Mouse (Mus musculus) midbrain, embryonic 10.5 days (tissue): ENCODE measurements at regions not wholly inside any gene's neighbourhood (a gene's known extent, or its start where the extent isn't known, plus 50 kb on each side); places are given as distances from the start of the nearest gene placed in this dataset.

ENCODE experiments used
- DNase-seq: peaks from one replicate; pipeline ENCODE4 v3.0.0-alpha.2; 2017; ENCODE audit warnings: low spot score
- H3K27ac ChIP-seq: fragments of 300-500 bp; sonication (generic); replicated peaks from 2 replicates; pipeline ENCODE4 v1.5.1; 2016; ENCODE audit warnings: mild to moderate bottlenecking
- H3K27me3 ChIP-seq: fragments of 300-500 bp; sonication (generic); 2 replicates; pipeline ENCODE4 v1.6.1; 2016; ENCODE audit warnings: low read depth, mild to moderate bottlenecking; ENCODE audit not compliant: poor library complexity, severe bottlenecking
- H3K36me3 ChIP-seq: fragments of 300-500 bp; sonication (generic); 2 replicates; pipeline ENCODE4 v1.6.1; 2016; ENCODE audit warnings: mild to moderate bottlenecking, moderate library complexity
- H3K4me1 ChIP-seq: fragments of 300-500 bp; sonication (generic); 2 replicates; pipeline ENCODE4 v1.6.1; 2016
- H3K4me3 ChIP-seq: fragments of 300-500 bp; sonication (generic); 2 replicates; pipeline ENCODE4 v1.5.1; 2016; ENCODE audit warnings: mild to moderate bottlenecking, moderate library complexity
- H3K9me3 ChIP-seq: fragments of 300-500 bp; sonication (generic); replicated peaks from 2 replicates; pipeline ENCODE4 v1.6.1; 2016; ENCODE audit warnings: mild to moderate bottlenecking
- WGBS: fragments of 180-500 bp; shearing (Covaris S2); methylation state at CpG from one replicate; pipeline ENCODE4 v1.1.7; 2016; 5-methylcytosine and 5-hydroxymethylcytosine counted together

GRCm38 (mm10) chrX:13344701-13345100 lies 63.9 kb downstream of the Ddx3x start:
- Histone ChIP-seq H3K4me1 (peaks cover 36% of the 10 kb centered on the region), H3K4me3 (peak overlapping the region; percentile 37; the same call in 1 of the 2 replicates), H3K9me3 (no peaks in the 10 kb centered on the region), H3K27me3 (peaks cover 63% of the 10 kb centered on the region), H3K36me3 (no peaks in the 10 kb centered on the region), H3K27ac (peak overlapping the region; percentile 94)
- 8% methylated on average over 5 of the region's 5 CpGs for WGBS
- DNase-seq: peak; percentile 75

GRCm38 (mm10) chrX:13345126-13345525 lies 64.4 kb downstream of the Ddx3x start:
- Histone ChIP-seq H3K27me3 (peaks cover 67% of the 10 kb centered on the region), H3K9me3 (no peaks in the 10 kb centered on the region), H3K27ac (peak overlapping the region; percentile 94), H3K4me3 (peak overlapping the region; percentile 37), H3K4me1 (peaks cover 36% of the 10 kb centered on the region), H3K36me3 (no peaks in the 10 kb centered on the region)
- DNase-seq: peak; percentile 42
- WGBS: 17% methylated on average over 5 of the region's 5 CpGs

- H3K9me3 ChIP-seq: no peaks in the 10 kb centered on the region
- DNase-seq: peak; percentile 42
- peak overlapping the region; percentile 94 for H3K27ac ChIP-seq
- H3K4me1 ChIP-seq: peaks cover 36% of the 10 kb centered on the region
- peaks cover 77% of the 10 kb centered on the region for H3K27me3 ChIP-seq
- 10% methylated on average over 18 of the region's 21 CpGs for WGBS
- no peaks in the 10 kb centered on the region for H3K36me3 ChIP-seq
- peak overlapping the region; percentile 55 for H3K4me3 ChIP-seq
Observed at GRCm38 (mm10) chrX:13346011-13346631, 65.4 kb downstream of the Ddx3x start.

GRCm38 (mm10) chrX:13346696-13347026 lies 65.9 kb downstream of the Ddx3x start:
- peaks cover 83% of the 10 kb centered on the region for H3K27me3 ChIP-seq

GRCm38 (mm10) chrX:13347027-13347840 lies 66.5 kb downstream of the Ddx3x start:
- Histone ChIP-seq H3K4me1 (peaks cover 36% of the 10 kb centered on the region), H3K27ac (peak overlapping the region; percentile 94), H3K9me3 (no peaks in the 10 kb centered on the region), H3K4me3 (peak overlapping the region; percentile 55), H3K36me3 (no peaks in the 10 kb centered on the region), H3K27me3 (peaks cover 88% of the 10 kb centered on the region)
- WGBS: 7% methylated on average over 27 of the region's 27 CpGs
- DNase-seq: peak; percentile 73

More at GRCm38 (mm10) chrX:13346696-13347026, 65.9 kb downstream of the Ddx3x start:
- WGBS: 5% methylated on average over 5 of the region's 5 CpGs
- Histone ChIP-seq H3K4me1 (peaks cover 36% of the 10 kb centered on the region), H3K9me3 (no peaks in the 10 kb centered on the region), H3K27ac (peak overlapping the region; percentile 94), H3K36me3 (no peaks in the 10 kb centered on the region), H3K4me3 (peak overlapping the region; percentile 55)
- DNase-seq: no peak

- DNase-seq: no peak
- no peak overlapping the region for H3K4me3 ChIP-seq
Observed at GRCm38 (mm10) chrX:13348415-13348814, 67.6 kb downstream of the Ddx3x start.

GRCm38 (mm10) chrX:13350461-13350860 lies 69.7 kb downstream of the Ddx3x start:
- H3K27me3 ChIP-seq: peaks cover 92% of the 10 kb centered on the region
- no peaks in the 10 kb centered on the region for H3K9me3 ChIP-seq
- 87% methylated on average over 3 of the region's 3 CpGs for WGBS
- DNase-seq: no peak
- H3K27ac ChIP-seq: no peak overlapping the region
- H3K4me3 ChIP-seq: no peak overlapping the region
- H3K4me1 ChIP-seq: peaks cover 16% of the 10 kb centered on the region
- no peaks in the 10 kb centered on the region for H3K36me3 ChIP-seq

More at GRCm38 (mm10) chrX:13348415-13348814, 67.6 kb downstream of the Ddx3x start:
- Histone ChIP-seq H3K27me3 (peaks cover 92% of the 10 kb centered on the region), H3K4me1 (peaks cover 36% of the 10 kb centered on the region), H3K9me3 (no peaks in the 10 kb centered on the region), H3K27ac (no peak overlapping the region), H3K36me3 (no peaks in the 10 kb centered on the region)
- WGBS: 73% methylated on average over 1 of the region's 1 CpGs

GRCm38 (mm10) chrX:13357149-13357783 lies 76.5 kb downstream of the Ddx3x start:
- 82% methylated on average over 5 of the region's 5 CpGs for WGBS
- Histone ChIP-seq H3K4me1 (no peaks in the 10 kb centered on the region), H3K27me3 (peaks cover 92% of the 10 kb centered on the region), H3K4me3 (no peak overlapping the region), H3K27ac (no peak overlapping the region), H3K36me3 (no peaks in the 10 kb centered on the region), H3K9me3 (no peaks in the 10 kb centered on the region)
- DNase-seq: no peak

GRCm38 (mm10) chrX:13357973-13358372 lies 77.2 kb downstream of the Ddx3x start:
- 84% methylated on average over 3 of the region's 3 CpGs for WGBS
- Histone ChIP-seq H3K9me3 (no peaks in the 10 kb centered on the region), H3K27ac (no peak overlapping the region), H3K36me3 (no peaks in the 10 kb centered on the region), H3K27me3 (peaks cover 97% of the 10 kb centered on the region), H3K4me1 (no peaks in the 10 kb centered on the region), H3K4me3 (no peak overlapping the region)
- DNase-seq: no peak

- DNase-seq: no peak
- 94% methylated on average over 5 of the region's 5 CpGs for WGBS
- H3K9me3 ChIP-seq: no peaks in the 10 kb centered on the region
- no peak overlapping the region for H3K4me3 ChIP-seq
- H3K4me1 ChIP-seq: no peaks in the 10 kb centered on the region
- H3K36me3 ChIP-seq: no peaks in the 10 kb centered on the region
- H3K27me3 ChIP-seq: peaks cover 88% of the 10 kb centered on the region
- no peak overlapping the region for H3K27ac ChIP-seq
Observed at GRCm38 (mm10) chrX:13360436-13360835, 79.7 kb downstream of the Ddx3x start.

- WGBS: 89% methylated on average over 4 of the region's 4 CpGs
- Histone ChIP-seq H3K4me3 (no peak overlapping the region), H3K36me3 (no peaks in the 10 kb centered on the region), H3K9me3 (no peaks in the 10 kb centered on the region), H3K4me1 (no peaks in the 10 kb centered on the region), H3K27me3 (peaks cover 63% of the 10 kb centered on the region), H3K27ac (no peak overlapping the region)
- DNase-seq: no peak
Observed at GRCm38 (mm10) chrX:13370319-13370718, 89.5 kb downstream of the Ddx3x start.

GRCm38 (mm10) chrX:13372752-13373151 lies 92.0 kb downstream of the Ddx3x start:
- Histone ChIP-seq H3K4me3 (no peak overlapping the region), H3K27ac (no peak overlapping the region), H3K27me3 (peaks cover 73% of the 10 kb centered on the region), H3K36me3 (no peaks in the 10 kb centered on the region), H3K4me1 (no peaks in the 10 kb centered on the region), H3K9me3 (no peaks in the 10 kb centered on the region)
- no peak for DNase-seq
- WGBS: 83% methylated on average over 4 of the region's 4 CpGs

GRCm38 (mm10) chrX:13386354-13386753 lies 79.6 kb upstream of the Nyx start:
- 88% methylated on average over 9 of the region's 9 CpGs for WGBS
- Histone ChIP-seq H3K4me3 (no peak overlapping the region), H3K9me3 (no peaks in the 10 kb centered on the region; the same call in 1 of the 2 replicates), H3K27ac (no peak overlapping the region), H3K27me3 (peaks cover 37% of the 10 kb centered on the region), H3K4me1 (no peaks in the 10 kb centered on the region), H3K36me3 (no peaks in the 10 kb centered on the region)
- DNase-seq: no peak
